Mouse (Mus musculus): Measurements from ENCODE around the gene Cul7.
A peak's percentile ranks its signal among the peaks of the same experiment; 100 is the strongest.

DNA sequence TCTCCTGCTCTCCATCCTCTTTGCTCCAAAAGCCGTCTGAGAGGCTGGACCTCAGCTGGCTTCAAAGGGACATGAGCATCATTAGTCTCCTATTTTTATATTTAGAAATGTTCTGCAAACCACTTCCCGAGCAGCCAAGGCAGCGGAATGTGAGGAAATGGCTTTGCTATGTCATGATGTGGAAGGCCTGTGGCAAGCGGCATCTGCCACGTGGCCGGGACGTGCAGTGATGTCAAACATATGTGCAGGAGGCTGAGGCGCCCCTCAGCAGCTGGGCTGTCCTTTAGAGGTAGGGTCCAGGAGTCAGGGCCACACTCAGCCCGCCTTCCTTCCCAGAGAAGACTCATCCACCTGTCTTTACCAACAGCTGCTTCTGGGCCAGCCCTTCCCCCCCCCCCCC, 47.9 kb upstream of the Cul7 start:
- TF ChIP-seq POLR2A (IDR thresholded peaks at IDR 0.05; ENCODE audit: insufficient read length, low read depth) (no peak), CEBPB (IDR thresholded peaks at IDR 0.05; ENCODE audit: insufficient read depth, poor library complexity, severe bottlenecking) (no peak), MAX (IDR thresholded peaks at IDR 0.05; ENCODE audit: low read depth) (no peak), USF1 (IDR thresholded peaks at IDR 0.05; ENCODE audit: low read depth) (no peak), TCF3 (IDR thresholded peaks at IDR 0.05; ENCODE audit: insufficient read length, low read depth) (no peak), MYOD1 (IDR thresholded peaks at IDR 0.05; ENCODE audit: control insufficient read depth in 1 of 3, insufficient read length in 2 of 3, low read depth in 2 of 3) (peak in 2 of 3 experiments; percentile 29 to 48)
